Mouse (Mus musculus): Measurements from ENCODE around the gene Hes2. TPM values are rescaled to one million over a fixed set of nuclear protein-coding genes. Genes with fewer than 3 reads are reported as not detected.

Gene Hes2
- polyA plus RNA-seq (2014; fragmentation: Nextera tagmentation; extraction: Ambion mirVana): 1.0 and 1.4 TPM in 2 replicates

DNA sequence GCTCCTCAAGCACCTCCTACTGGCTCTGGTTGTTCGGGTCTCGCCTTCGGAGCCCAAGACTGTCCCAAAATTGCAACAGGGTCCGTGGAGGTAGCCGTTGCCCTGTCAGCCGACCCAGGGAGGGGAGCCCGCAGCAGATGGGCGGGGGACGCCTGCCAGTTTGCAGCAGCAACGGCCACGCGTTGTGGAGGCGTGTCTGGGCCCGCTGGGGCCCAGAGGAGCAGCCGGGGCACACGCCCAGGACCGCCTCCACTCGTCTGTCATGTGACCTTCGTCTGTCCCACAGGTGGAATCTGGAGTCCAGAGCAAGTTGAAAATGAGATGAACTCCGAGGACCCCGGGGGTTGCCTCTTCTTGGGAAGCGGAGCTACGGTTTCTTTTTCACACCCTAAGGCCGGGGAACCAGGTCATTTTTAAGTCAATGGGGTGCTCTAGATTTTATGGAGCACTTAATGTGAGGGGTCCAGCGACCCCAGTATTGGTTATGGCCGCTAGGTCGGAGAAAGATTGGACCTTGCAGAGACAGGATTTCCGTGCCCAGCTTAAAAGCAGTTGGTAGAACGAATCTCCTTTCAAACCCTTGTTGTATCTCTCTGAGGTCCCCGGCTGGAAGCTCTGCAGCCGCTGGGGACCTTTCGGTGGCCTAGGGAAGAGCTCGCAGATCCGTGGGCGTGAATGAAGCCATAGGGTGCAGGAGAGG, at the start of gene Hes2:
Gene Hes2, plus strand, starts transcription at position 283 of the 700 bp plus-strand sequence.
- no peak within 1 kb of the TSS for H3K9ac ChIP-seq (ENCODE audit: low read length)
- ATAC-seq (ENCODE audit: low FRiP score) (no peak), DNase-seq (ENCODE audit: low spot score, missing footprints) (peak; percentile 93)
- H3K27ac ChIP-seq (ENCODE audit: low read depth, low read length): no peak within 1 kb of the TSS
- WGBS: 4% methylated on average over 35 of the region's 35 CpGs
- H3K36me3 ChIP-seq (ENCODE audit: control insufficient read depth, insufficient read depth, low read length): no peaks in the 10 kb centered on the region
- H3K9me3 ChIP-seq (ENCODE audit: control insufficient read depth, low read length): no peaks in the 10 kb centered on the region
- peak within 1 kb of the TSS; percentile 4; the same call in 1 of the 2 replicates for H3K4me3 ChIP-seq (ENCODE audit: low read depth, low read length)
- H3K27me3 ChIP-seq (ENCODE audit: control insufficient read depth, insufficient read depth, low read length): peaks cover 52% of the 10 kb centered on the region
- H3K4me2 ChIP-seq: peak within 1 kb of the TSS; percentile 15; the same call in 1 of the 2 replicates
- peaks cover 11% of the 10 kb centered on the region for H3K4me1 ChIP-seq (ENCODE audit: control insufficient read depth, insufficient read depth, low read length)

GRCm38 (mm10) chr4:152109509-152109908, 49.2 kb upstream of the Hes2 start:
- Histone ChIP-seq H3K27ac (ENCODE audit: low read depth, low read length) (no peak overlapping the region), H3K4me3 (ENCODE audit: low read depth, low read length) (no peak overlapping the region), H3K36me3 (ENCODE audit: control insufficient read depth, insufficient read depth, low read length) (no peaks in the 10 kb centered on the region), H3K4me1 (ENCODE audit: control insufficient read depth, insufficient read depth, low read length) (peaks cover 10% of the 10 kb centered on the region), H3K27me3 (ENCODE audit: control insufficient read depth, insufficient read depth, low read length) (peaks cover 11% of the 10 kb centered on the region), H3K9ac (ENCODE audit: low read length) (no peak overlapping the region), H3K4me2 (no peak overlapping the region), H3K9me3 (ENCODE audit: control insufficient read depth, low read length) (no peaks in the 10 kb centered on the region)
- WGBS: 86% methylated on average over 3 of the region's 3 CpGs
- ATAC-seq (ENCODE audit: low FRiP score) (no peak), DNase-seq (ENCODE audit: low spot score, missing footprints) (no peak)

DNA sequence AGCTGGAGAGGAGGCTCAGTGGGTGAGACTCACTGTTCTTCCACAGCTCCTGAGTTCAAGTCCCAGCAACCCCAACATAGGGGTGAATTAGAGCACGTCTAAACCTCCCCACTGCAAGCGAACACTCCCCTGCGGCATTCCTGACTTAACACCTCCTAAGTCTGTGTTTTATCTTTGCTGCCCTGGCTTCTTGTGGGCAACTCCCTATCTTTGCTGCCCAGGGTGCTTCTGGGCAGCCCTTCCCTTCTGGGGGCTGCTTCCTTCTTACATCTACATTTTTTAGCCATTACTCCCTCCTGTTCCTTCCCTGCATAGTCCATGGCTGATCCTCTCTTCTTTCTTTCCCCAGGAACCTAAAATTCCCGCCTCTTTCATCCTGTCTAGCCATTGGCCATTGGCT, 48.0 kb upstream of the Hes2 start:
- Histone ChIP-seq H3K9me3 (ENCODE audit: control insufficient read depth, low read length) (no peaks in the 10 kb centered on the region), H3K4me2 (no peak overlapping the region), H3K27ac (ENCODE audit: low read depth, low read length) (no peak overlapping the region), H3K9ac (ENCODE audit: low read length) (no peak overlapping the region), H3K4me3 (ENCODE audit: low read depth, low read length) (no peak overlapping the region), H3K27me3 (ENCODE audit: control insufficient read depth, insufficient read depth, low read length) (peaks cover 21% of the 10 kb centered on the region), H3K36me3 (ENCODE audit: control insufficient read depth, insufficient read depth, low read length) (no peaks in the 10 kb centered on the region), H3K4me1 (ENCODE audit: control insufficient read depth, insufficient read depth, low read length) (peaks cover 12% of the 10 kb centered on the region)
- ATAC-seq (ENCODE audit: low FRiP score): no peak
- no peak for DNase-seq (ENCODE audit: low spot score, missing footprints)
- WGBS: 85% methylated on average over 4 of the region's 4 CpGs

GRCm38 (mm10) chr4:152112329-152112728, 46.3 kb upstream of the Hes2 start:
- WGBS: 63% methylated on average over 9 of the region's 9 CpGs
- Histone ChIP-seq H3K9ac (ENCODE audit: low read length) (no peak overlapping the region), H3K9me3 (ENCODE audit: control insufficient read depth, low read length) (no peaks in the 10 kb centered on the region), H3K27ac (ENCODE audit: low read depth, low read length) (no peak overlapping the region), H3K27me3 (ENCODE audit: control insufficient read depth, insufficient read depth, low read length) (peaks cover 33% of the 10 kb centered on the region), H3K36me3 (ENCODE audit: control insufficient read depth, insufficient read depth, low read length) (no peaks in the 10 kb centered on the region), H3K4me1 (ENCODE audit: control insufficient read depth, insufficient read depth, low read length) (peaks cover 18% of the 10 kb centered on the region), H3K4me3 (ENCODE audit: low read depth, low read length) (no peak overlapping the region), H3K4me2 (no peak overlapping the region)
- DNase-seq (ENCODE audit: low spot score, missing footprints) (no peak), ATAC-seq (ENCODE audit: low FRiP score) (no peak)

DNA sequence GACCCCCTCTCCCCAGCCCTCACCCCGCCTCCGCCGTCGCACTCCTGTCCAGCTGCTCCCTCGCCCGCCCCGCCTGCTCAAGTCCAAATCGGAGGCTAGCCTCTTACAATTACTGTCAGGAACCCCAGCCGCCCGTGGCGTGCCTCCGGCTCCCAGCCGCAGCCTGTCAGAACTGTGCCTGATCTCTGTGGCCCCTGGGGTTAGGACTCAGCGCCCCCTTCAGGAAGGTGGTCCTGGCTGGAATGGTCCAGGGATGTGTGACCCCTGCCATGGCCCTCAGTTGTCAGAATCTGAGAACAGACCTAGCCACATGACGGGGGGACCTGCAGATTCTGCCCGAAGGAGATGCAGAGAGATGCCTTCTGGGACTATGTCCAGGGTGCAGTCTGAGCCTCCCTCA, 44.6 kb upstream of the Hes2 start:
- Histone ChIP-seq H3K9ac (ENCODE audit: low read length) (no peak overlapping the region), H3K36me3 (ENCODE audit: control insufficient read depth, insufficient read depth, low read length) (no peaks in the 10 kb centered on the region), H3K9me3 (ENCODE audit: control insufficient read depth, low read length) (no peaks in the 10 kb centered on the region), H3K4me1 (ENCODE audit: control insufficient read depth, insufficient read depth, low read length) (peaks cover 10% of the 10 kb centered on the region), H3K27ac (ENCODE audit: low read depth, low read length) (no peak overlapping the region), H3K4me3 (ENCODE audit: low read depth, low read length) (no peak overlapping the region), H3K27me3 (ENCODE audit: control insufficient read depth, insufficient read depth, low read length) (peaks cover 50% of the 10 kb centered on the region), H3K4me2 (no peak overlapping the region)
- 61% methylated on average over 16 of the region's 16 CpGs for WGBS
- ATAC-seq (ENCODE audit: low FRiP score): no peak
- no peak for DNase-seq (ENCODE audit: low spot score, missing footprints)

DNA sequence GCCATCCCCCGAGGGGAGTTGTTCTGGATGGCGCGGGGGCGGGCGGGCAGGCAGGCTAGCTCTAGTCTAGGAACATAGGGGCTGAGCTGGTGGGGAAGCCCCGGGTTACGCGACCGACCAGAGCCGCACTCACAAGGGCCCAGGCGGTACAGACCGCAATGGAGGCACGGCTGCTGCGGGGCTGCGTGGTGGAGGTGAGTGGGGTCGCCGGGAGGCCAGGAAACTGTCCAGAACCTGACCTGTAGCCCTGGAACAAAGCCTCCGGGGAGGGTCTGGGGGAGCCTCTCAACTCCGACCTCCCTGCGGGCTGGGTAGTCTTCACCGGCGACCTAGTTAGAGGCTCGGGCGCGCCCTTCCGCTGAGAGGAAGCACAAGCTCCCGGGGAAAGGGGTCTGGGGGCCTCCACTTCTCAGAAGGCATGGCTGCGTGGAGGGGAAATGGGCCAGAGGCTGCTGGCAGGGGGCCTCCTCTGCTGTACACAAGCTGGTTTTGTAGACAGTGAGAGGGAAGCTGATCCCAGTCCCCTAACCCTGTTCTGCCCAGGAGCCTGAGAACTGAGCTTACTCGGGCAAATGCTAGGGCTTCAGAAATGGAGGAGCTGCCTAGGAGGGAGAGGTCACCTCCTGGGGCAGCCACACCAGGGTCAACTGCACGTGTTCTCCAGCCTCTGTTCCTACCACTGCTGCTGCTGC, 42.6 kb upstream of the Hes2 start, which contains the start of gene Tnfrsf25:
Gene Tnfrsf25, plus strand, starts transcription at position 14 of the 692 bp plus-strand sequence.
- H3K27ac ChIP-seq (ENCODE audit: low read depth, low read length): no peak within 1 kb of the TSS
- no peaks in the 10 kb centered on the region for H3K36me3 ChIP-seq (ENCODE audit: control insufficient read depth, insufficient read depth, low read length)
- 1% methylated on average over 30 of the region's 30 CpGs for WGBS
- H3K4me1 ChIP-seq (ENCODE audit: control insufficient read depth, insufficient read depth, low read length): peaks cover 20% of the 10 kb centered on the region
- H3K9me3 ChIP-seq (ENCODE audit: control insufficient read depth, low read length): no peaks in the 10 kb centered on the region
- ATAC-seq (ENCODE audit: low FRiP score) (0 out of 2 replicates have a peak, but pooled peaks have one; percentile 14), DNase-seq (ENCODE audit: low spot score, missing footprints) (peak; percentile 90)
- 0 out of 2 replicates have a peak within 1 kb of the TSS, but pooled peaks have one; percentile 22 for H3K9ac ChIP-seq (ENCODE audit: low read length)
- H3K27me3 ChIP-seq (ENCODE audit: control insufficient read depth, insufficient read depth, low read length): peaks cover 70% of the 10 kb centered on the region
- peak within 1 kb of the TSS; percentile 30 for H3K4me2 ChIP-seq
- H3K4me3 ChIP-seq (ENCODE audit: low read depth, low read length): 0 out of 2 replicates have a peak within 1 kb of the TSS, but pooled peaks have one; percentile 2

DNA sequence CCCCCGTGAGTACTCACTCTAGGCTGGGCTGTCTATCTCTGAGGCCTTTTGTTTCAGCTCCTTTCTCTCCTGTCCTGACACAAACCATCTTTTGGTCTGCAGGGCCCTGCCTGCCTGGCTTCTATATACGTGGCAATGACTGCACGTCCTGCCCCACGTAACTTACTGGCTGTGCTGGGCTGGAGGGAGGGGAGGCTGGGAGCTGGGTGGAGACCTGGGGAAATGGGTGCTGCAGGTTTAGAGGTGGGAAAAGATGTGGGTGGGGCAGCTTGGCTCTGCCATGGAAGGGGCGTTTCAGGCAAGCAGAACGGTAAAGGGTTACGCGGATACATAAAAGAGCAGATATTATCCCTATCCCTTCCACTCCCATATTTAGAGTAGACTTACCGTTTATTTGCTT, 41.1 kb upstream of the Hes2 start:
- H3K4me1 ChIP-seq (ENCODE audit: control insufficient read depth, insufficient read depth, low read length): peaks cover 20% of the 10 kb centered on the region

DNA sequence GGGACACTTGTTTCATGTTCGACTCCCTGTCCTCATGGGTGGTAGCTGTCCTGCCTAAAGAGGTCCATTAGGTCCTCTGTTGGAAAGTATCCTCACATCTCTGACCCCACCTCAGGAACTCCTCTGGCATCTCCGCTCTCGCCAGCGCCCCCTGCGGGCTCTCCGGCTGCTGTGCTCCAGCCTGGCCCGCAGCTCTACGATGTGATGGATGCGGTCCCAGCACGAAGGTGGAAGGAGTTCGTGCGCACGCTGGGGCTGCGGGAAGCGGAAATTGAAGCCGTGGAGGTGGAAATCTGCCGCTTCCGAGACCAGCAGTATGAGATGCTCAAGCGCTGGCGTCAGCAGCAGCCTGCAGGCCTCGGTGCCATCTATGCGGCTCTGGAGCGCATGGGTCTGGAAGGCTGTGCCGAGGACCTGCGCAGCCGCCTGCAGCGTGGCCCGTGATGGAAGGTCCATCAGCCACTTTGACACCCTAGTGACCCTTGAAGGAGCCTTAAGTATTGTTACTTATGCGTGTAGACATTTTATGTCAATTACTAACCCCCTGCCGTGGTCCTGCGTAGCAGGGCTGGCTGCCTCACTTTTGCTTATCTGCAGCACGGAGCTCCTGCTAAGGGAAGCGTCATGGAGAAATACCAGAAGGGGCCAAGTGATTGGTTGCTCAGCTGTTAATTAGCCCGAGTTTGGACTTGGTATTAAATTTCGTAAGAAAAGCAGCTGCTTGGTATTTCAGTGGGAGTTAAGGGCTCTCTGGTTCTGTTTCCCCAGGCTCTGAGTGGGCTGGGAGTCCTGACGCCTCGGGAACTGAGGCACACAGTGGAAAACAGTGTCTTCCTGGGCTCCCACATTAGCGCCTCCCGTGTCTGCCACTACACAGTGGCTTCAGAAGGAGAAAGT, 39.0 kb upstream of the Hes2 start:
- DNase-seq (ENCODE audit: low spot score, missing footprints): peak; percentile 97
- Histone ChIP-seq H3K9me3 (ENCODE audit: control insufficient read depth, low read length) (no peaks in the 10 kb centered on the region), H3K27me3 (ENCODE audit: control insufficient read depth, insufficient read depth, low read length) (peaks cover 97% of the 10 kb centered on the region), H3K4me3 (ENCODE audit: low read depth, low read length) (peak overlapping the region; percentile 6; the same call in 1 of the 2 replicates), H3K27ac (ENCODE audit: low read depth, low read length) (no peak overlapping the region), H3K4me1 (ENCODE audit: control insufficient read depth, insufficient read depth, low read length) (peaks cover 20% of the 10 kb centered on the region), H3K4me2 (peak overlapping the region; percentile 22; the same call in 1 of the 2 replicates), H3K36me3 (ENCODE audit: control insufficient read depth, insufficient read depth, low read length) (no peaks in the 10 kb centered on the region), H3K9ac (ENCODE audit: low read length) (no peak overlapping the region)
- WGBS: 3% methylated on average over 39 of the region's 39 CpGs
- no peak for ATAC-seq (ENCODE audit: low FRiP score)

More for the DNA sequence above, 41.1 kb upstream of the Hes2 start:
- Histone ChIP-seq H3K27me3 (ENCODE audit: control insufficient read depth, insufficient read depth, low read length) (peaks cover 85% of the 10 kb centered on the region), H3K9me3 (ENCODE audit: control insufficient read depth, low read length) (no peaks in the 10 kb centered on the region), H3K9ac (ENCODE audit: low read length) (no peak overlapping the region), H3K4me3 (ENCODE audit: low read depth, low read length) (no peak overlapping the region), H3K36me3 (ENCODE audit: control insufficient read depth, insufficient read depth, low read length) (no peaks in the 10 kb centered on the region), H3K4me2 (no peak overlapping the region), H3K27ac (ENCODE audit: low read depth, low read length) (no peak overlapping the region)
- WGBS: 71% methylated on average over 9 of the region's 9 CpGs
- DNase-seq (ENCODE audit: low spot score, missing footprints): no peak
- no peak for ATAC-seq (ENCODE audit: low FRiP score)

Measured in midbrain, embryonic 11.5 days (tissue).